Mouse (Mus musculus): ENCODE results near the gene Rgl2. TPM values are rescaled to one million over a fixed set of nuclear protein-coding genes. Genes with fewer than 3 reads are reported as not detected.

Rgl2 gene
- polyA plus RNA-seq, 1 experiment from 2014 or later = 27.8 TPM

DNA sequence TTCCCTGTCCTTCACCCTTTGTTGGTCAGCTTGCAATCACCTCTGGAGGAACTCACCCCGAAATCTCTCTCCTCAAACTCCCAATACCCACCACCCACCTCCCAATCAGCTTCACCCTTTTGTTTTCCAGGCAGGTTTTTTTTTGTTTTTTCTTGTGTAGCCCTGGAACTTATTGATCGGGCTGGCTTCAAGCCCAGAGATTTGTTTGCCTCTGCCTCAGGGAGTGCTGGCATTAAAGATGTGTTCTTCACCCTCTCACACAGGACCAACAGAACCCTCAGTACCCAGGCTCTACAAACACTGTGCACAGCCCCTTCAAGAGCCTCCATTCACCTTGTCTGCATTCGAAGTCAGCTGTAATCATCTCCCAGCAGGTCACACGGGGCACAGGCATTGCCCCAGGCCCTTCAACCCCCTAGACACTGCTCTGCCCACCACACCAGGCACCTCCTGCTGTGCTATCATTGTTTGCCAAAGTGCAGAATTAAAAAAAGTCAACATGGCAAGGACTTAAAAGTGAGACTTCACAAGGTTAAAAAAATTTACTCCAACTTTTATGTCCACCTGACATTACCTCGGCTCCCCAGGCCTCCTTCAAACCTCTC, 24.7 kb downstream of the Rgl2 start:
- no peak for ATAC-seq (replicated peaks; ENCODE audit: insufficient number of reproducible peaks, low FRiP score, low TSS enrichment)
- H3K27me3 ChIP-seq (ENCODE audit: control insufficient read depth, insufficient read depth, low read length) = no peaks in the 10 kb centered on the region
- peak overlapping the region; percentile 70 for H3K4me3 ChIP-seq (ENCODE audit: low read depth, low read length)
- H3K36me3 ChIP-seq (ENCODE audit: control insufficient read depth, insufficient read depth, low read length) = peaks cover 19% of the 10 kb centered on the region
- WGBS (ENCODE audit: insufficient replicate concordance) = 33% methylated on average over 5 of the region's 5 CpGs
- H3K4me1 ChIP-seq (ENCODE audit: control insufficient read depth, insufficient read depth, low read length) = peaks cover 45% of the 10 kb centered on the region
- peak overlapping the region; percentile 85 for H3K9ac ChIP-seq (ENCODE audit: low read depth, low read length)
- H3K27ac ChIP-seq (ENCODE audit: low read depth, low read length) = 0 out of 2 replicates have a peak overlapping the region, but pooled peaks have one; percentile 46
- peak overlapping the region; percentile 96 for H3K4me2 ChIP-seq
- no peaks in the 10 kb centered on the region for H3K9me3 ChIP-seq (replicated peaks; ENCODE audit: control insufficient read depth, low read length)

GRCm38 (mm10) chr17:33954646-33955554, 25.6 kb downstream of the Rgl2 start:
- Histone ChIP-seq H3K9me3 (replicated peaks; ENCODE audit: control insufficient read depth, low read length) (no peaks in the 10 kb centered on the region), H3K4me1 (ENCODE audit: control insufficient read depth, insufficient read depth, low read length) (peaks cover 45% of the 10 kb centered on the region), H3K27ac (ENCODE audit: low read depth, low read length) (peak overlapping the region; percentile 86), H3K9ac (ENCODE audit: low read depth, low read length) (peak overlapping the region; percentile 85), H3K36me3 (ENCODE audit: control insufficient read depth, insufficient read depth, low read length) (peaks cover 17% of the 10 kb centered on the region), H3K4me3 (ENCODE audit: low read depth, low read length) (peak overlapping the region; percentile 70), H3K27me3 (ENCODE audit: control insufficient read depth, insufficient read depth, low read length) (no peaks in the 10 kb centered on the region), H3K4me2 (peak overlapping the region; percentile 96)
- WGBS (ENCODE audit: insufficient replicate concordance) = under 1% methylated on average over 33 of the region's 33 CpGs
- ATAC-seq (replicated peaks; ENCODE audit: insufficient number of reproducible peaks, low FRiP score, low TSS enrichment) = peak; percentile 14; the same call in 1 of the 2 replicates

DNA sequence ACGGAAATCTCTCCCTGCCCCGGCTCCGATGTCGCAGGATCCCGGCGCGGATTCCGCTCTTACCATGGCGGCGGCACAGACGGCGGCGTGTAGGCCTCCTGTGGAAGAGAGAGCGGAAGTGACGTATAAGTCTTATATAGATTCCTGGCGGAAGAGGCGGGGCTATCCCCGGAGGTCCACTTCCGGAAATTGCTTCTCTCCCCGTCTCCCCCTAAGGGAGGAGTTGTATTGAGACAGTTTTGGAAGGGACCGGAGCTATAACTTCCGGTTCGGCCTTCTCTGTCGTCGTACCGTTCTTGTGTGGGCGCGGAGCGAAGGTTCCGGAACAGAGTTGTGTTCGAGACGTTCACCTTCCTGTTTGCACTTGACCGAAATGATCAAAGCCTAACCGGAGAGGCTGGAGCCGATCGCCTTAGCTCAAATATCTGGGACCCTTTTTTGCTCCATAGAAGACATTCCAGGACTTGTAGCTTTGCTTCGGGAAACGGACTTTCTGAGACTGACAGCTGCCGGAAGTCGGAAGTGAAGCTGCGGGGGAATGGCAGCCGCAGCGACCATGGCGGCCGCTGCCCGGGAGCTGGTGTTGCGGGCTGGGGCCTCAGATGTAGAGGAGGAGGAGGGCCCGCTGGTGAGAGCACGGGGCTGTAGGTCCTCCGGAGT, 26.3 kb downstream of the Rgl2 start, which contains the start of the genes Vps52 and Rps18:
Gene Vps52, plus strand, starts transcription at position 258 of the 660 bp plus-strand sequence.
Gene Rps18, minus strand, starts transcription at position 447 of the 660 bp plus-strand sequence.
- H3K4me3 ChIP-seq (ENCODE audit: low read depth, low read length) = peak within 1 kb of the TSS; percentile 70
- H3K9ac ChIP-seq (ENCODE audit: low read depth, low read length) = peak within 1 kb of the TSS; percentile 85
- H3K4me2 ChIP-seq = peak within 1 kb of the TSS; percentile 96
- H3K9me3 ChIP-seq (replicated peaks; ENCODE audit: control insufficient read depth, low read length) = no peaks in the 10 kb centered on the region
- under 1% methylated on average over 50 of the region's 50 CpGs for WGBS (ENCODE audit: insufficient replicate concordance)
- H3K27me3 ChIP-seq (ENCODE audit: control insufficient read depth, insufficient read depth, low read length) = no peaks in the 10 kb centered on the region
- peak within 1 kb of the TSS; percentile 86 for H3K27ac ChIP-seq (ENCODE audit: low read depth, low read length)
- peak; percentile 85 for ATAC-seq (replicated peaks; ENCODE audit: insufficient number of reproducible peaks, low FRiP score, low TSS enrichment)
- H3K4me1 ChIP-seq (ENCODE audit: control insufficient read depth, insufficient read depth, low read length) = peaks cover 38% of the 10 kb centered on the region
- peaks cover 17% of the 10 kb centered on the region for H3K36me3 ChIP-seq (ENCODE audit: control insufficient read depth, insufficient read depth, low read length)

DNA sequence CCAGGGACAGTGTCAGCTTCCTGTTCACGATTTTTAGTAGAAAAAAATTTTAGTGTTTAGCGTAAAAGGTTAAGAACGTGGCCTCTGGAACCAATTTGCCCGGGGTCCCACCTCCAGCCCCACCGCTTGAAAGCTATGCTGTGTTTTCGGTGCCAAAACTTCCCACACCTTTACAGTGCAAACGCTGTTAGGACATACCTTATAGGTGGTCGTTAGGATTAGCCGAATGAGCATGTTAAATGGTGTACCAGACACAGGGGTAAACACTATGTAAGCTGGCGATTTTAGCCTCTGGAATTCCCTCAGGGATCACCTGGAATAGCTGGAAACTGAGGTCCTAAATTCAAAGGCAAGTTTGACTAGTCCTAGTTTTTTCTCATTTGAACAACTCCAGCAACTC, 27.0 kb downstream of the Rgl2 start:
- Histone ChIP-seq H3K36me3 (ENCODE audit: control insufficient read depth, insufficient read depth, low read length) (peaks cover 17% of the 10 kb centered on the region), H3K9me3 (replicated peaks; ENCODE audit: control insufficient read depth, low read length) (no peaks in the 10 kb centered on the region), H3K4me2 (peak overlapping the region; percentile 75), H3K4me3 (ENCODE audit: low read depth, low read length) (peak overlapping the region; percentile 70), H3K27ac (ENCODE audit: low read depth, low read length) (0 out of 2 replicates have a peak overlapping the region, but pooled peaks have one; percentile 47), H3K4me1 (ENCODE audit: control insufficient read depth, insufficient read depth, low read length) (peaks cover 33% of the 10 kb centered on the region), H3K27me3 (ENCODE audit: control insufficient read depth, insufficient read depth, low read length) (no peaks in the 10 kb centered on the region), H3K9ac (ENCODE audit: low read depth, low read length) (peak overlapping the region; percentile 85)
- WGBS (ENCODE audit: insufficient replicate concordance) = 6% methylated on average over 10 of the region's 10 CpGs
- no peak for ATAC-seq (replicated peaks; ENCODE audit: insufficient number of reproducible peaks, low FRiP score, low TSS enrichment)

DNA sequence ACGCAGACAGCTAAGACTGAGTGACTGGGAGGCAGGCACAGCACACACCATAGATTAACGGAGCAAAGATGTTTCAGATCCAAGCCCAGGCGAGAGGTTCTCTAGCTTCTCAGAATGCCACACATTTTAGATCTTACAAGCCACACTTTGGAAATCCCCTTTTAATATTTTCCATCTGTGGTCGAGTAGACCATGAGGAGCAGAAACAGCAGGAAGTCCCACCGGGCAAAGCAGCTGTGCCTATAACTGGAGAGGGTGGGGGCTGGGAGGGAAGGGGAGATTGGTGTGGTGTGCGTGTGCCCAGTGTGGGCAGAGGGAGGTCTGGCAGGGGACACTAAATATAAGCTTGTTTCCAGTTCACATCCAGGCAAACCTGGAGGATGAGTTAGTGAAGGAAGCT, 28.1 kb downstream of the Rgl2 start:
- Histone ChIP-seq H3K27me3 (ENCODE audit: control insufficient read depth, insufficient read depth, low read length) (no peaks in the 10 kb centered on the region), H3K4me2 (no peak overlapping the region), H3K27ac (ENCODE audit: low read depth, low read length) (no peak overlapping the region), H3K9me3 (replicated peaks; ENCODE audit: control insufficient read depth, low read length) (no peaks in the 10 kb centered on the region), H3K9ac (ENCODE audit: low read depth, low read length) (no peak overlapping the region), H3K4me1 (ENCODE audit: control insufficient read depth, insufficient read depth, low read length) (peaks cover 28% of the 10 kb centered on the region), H3K36me3 (ENCODE audit: control insufficient read depth, insufficient read depth, low read length) (peaks cover 14% of the 10 kb centered on the region), H3K4me3 (ENCODE audit: low read depth, low read length) (no peak overlapping the region)
- ATAC-seq (replicated peaks; ENCODE audit: insufficient number of reproducible peaks, low FRiP score, low TSS enrichment) = no peak
- WGBS (ENCODE audit: insufficient replicate concordance) = 84% methylated on average over 6 of the region's 6 CpGs

GRCm38 (mm10) chr17:33958451-33958850, 29.1 kb downstream of the Rgl2 start:
- peaks cover 19% of the 10 kb centered on the region for H3K4me1 ChIP-seq (ENCODE audit: control insufficient read depth, insufficient read depth, low read length)
- no peak overlapping the region for H3K27ac ChIP-seq (ENCODE audit: low read depth, low read length)
- H3K27me3 ChIP-seq (ENCODE audit: control insufficient read depth, insufficient read depth, low read length) = no peaks in the 10 kb centered on the region
- no peak overlapping the region for H3K4me3 ChIP-seq (ENCODE audit: low read depth, low read length)
- ATAC-seq (replicated peaks; ENCODE audit: insufficient number of reproducible peaks, low FRiP score, low TSS enrichment) = no peak
- WGBS (ENCODE audit: insufficient replicate concordance) = 91% methylated on average over 11 of the region's 11 CpGs
- no peak overlapping the region for H3K4me2 ChIP-seq
- peaks cover 10% of the 10 kb centered on the region for H3K36me3 ChIP-seq (ENCODE audit: control insufficient read depth, insufficient read depth, low read length)
- H3K9ac ChIP-seq (ENCODE audit: low read depth, low read length) = no peak overlapping the region
- no peaks in the 10 kb centered on the region for H3K9me3 ChIP-seq (replicated peaks; ENCODE audit: control insufficient read depth, low read length)

DNA sequence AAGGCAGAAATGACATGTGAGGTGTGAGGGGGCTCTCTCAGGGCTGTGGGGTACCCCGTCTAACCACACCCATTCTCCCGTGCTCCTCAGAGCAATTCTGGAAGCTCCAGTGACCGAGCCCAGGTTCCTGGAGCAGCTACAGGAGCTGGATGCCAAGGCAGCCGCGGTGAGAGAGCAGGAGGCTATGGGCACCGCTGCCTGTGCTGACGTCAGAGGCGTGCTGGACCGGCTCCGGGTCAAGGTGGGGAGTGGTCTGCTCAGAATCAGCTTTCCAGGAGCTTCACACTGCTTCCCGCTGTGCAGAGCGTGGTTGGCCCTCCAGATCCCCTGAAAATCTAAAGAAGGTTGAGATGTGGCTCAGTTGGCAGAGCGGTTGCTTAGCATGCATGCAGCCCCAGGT, 29.8 kb downstream of the Rgl2 start:
- WGBS (ENCODE audit: insufficient replicate concordance) = 96% methylated on average over 13 of the region's 13 CpGs
- no peaks in the 10 kb centered on the region for H3K27me3 ChIP-seq (ENCODE audit: control insufficient read depth, insufficient read depth, low read length)
- H3K27ac ChIP-seq (ENCODE audit: low read depth, low read length) = no peak overlapping the region
- H3K4me2 ChIP-seq = no peak overlapping the region
- ATAC-seq (replicated peaks; ENCODE audit: insufficient number of reproducible peaks, low FRiP score, low TSS enrichment) = no peak
- H3K4me1 ChIP-seq (ENCODE audit: control insufficient read depth, insufficient read depth, low read length) = peaks cover 12% of the 10 kb centered on the region
- no peak overlapping the region for H3K9ac ChIP-seq (ENCODE audit: low read depth, low read length)
- no peaks in the 10 kb centered on the region for H3K9me3 ChIP-seq (replicated peaks; ENCODE audit: control insufficient read depth, low read length)
- H3K4me3 ChIP-seq (ENCODE audit: low read depth, low read length) = no peak overlapping the region
- H3K36me3 ChIP-seq (ENCODE audit: control insufficient read depth, insufficient read depth, low read length) = peaks cover 7% of the 10 kb centered on the region; the same call in 1 of the 2 replicates

- Histone ChIP-seq H3K9me3 (replicated peaks; ENCODE audit: control insufficient read depth, low read length) (no peaks in the 10 kb centered on the region), H3K4me1 (ENCODE audit: control insufficient read depth, insufficient read depth, low read length) (peaks cover 6% of the 10 kb centered on the region), H3K27me3 (ENCODE audit: control insufficient read depth, insufficient read depth, low read length) (no peaks in the 10 kb centered on the region), H3K27ac (ENCODE audit: low read depth, low read length) (no peak overlapping the region), H3K36me3 (ENCODE audit: control insufficient read depth, insufficient read depth, low read length) (peaks cover 6% of the 10 kb centered on the region; the same call in 1 of the 2 replicates), H3K4me3 (ENCODE audit: low read depth, low read length) (no peak overlapping the region), H3K9ac (ENCODE audit: low read depth, low read length) (no peak overlapping the region), H3K4me2 (no peak overlapping the region)
- no peak for ATAC-seq (replicated peaks; ENCODE audit: insufficient number of reproducible peaks, low FRiP score, low TSS enrichment)
- 90% methylated on average over 15 of the region's 15 CpGs for WGBS (ENCODE audit: insufficient replicate concordance)
These were observed 30.6 kb downstream of the Rgl2 start for GRCm38 (mm10) chr17:33959948-33960347.

Measured in heart, embryonic 11.5 days (tissue).